Mouse (Mus musculus) kidney, adult 2 months (tissue): ENCODE data around the gene Itih5.

ENCODE experiments used
- CTCF ChIP-seq: fragments of 200-500 bp; conservative IDR thresholded peaks from 2 replicates; pipeline ENCODE4 v1.5.1; 2011; ENCODE audit warnings: low read depth, mild to moderate bottlenecking, control low read depth, low read length, moderate library complexity, mixed read lengths; ENCODE audit not compliant: insufficient read depth, insufficient read length
- POLR2A ChIP-seq: fragments of 200-500 bp; IDR thresholded peaks from one replicate; pipeline ENCODE4 v1.6.1; 2011; ENCODE audit warnings: low read depth, low read length, control low read depth

DNA sequence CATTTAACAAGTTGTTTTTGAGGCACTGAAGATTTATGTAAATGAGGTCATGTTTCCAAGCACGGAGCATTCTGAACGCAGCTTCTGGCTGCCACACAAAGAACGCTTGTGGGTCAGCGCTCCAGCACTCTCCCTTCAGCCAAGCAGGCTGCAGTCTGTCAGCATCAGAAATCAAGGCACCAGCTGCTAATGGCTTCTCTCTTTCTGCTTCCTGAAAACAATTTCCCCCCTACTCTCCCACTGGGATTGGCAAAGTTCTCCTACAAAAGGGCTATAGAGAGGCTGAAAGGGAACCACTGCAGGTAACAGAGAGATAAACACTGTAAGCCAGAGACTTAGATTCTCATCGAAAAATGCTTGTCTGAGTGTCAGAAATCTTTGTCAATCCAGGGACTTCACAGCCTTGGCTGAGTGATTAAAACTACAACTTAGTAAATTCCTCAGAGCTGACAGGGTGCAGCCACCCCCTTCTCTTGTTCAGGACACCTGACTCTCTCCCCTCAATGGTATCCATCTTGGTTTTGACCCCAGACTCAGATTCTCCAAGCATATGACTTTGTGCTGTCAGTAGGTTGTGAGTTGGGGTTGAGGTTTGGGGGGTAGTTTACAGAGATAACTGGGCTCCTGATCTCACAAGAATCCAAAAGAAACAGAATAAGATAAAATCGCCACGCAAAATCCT lies 63.3 kb downstream of the Itih5 start:
- TF ChIP-seq CTCF (no peak), POLR2A (no peak)
